Mouse (Mus musculus) heart, embryonic 12.5 days (tissue): ENCODE data around the gene Ank2. TPM values are rescaled to one million over a fixed set of nuclear protein-coding genes. Genes with fewer than 3 reads are reported as not detected.

ENCODE experiments used
- ATAC-seq: fragments of 200-750 bp; cut with Nextera tagmentation; 2 replicates; pipeline ENCODE4 v1.8.0; 2017; ENCODE audit warnings: moderate TSS enrichment, moderate library complexity; ENCODE audit not compliant: insufficient number of reproducible peaks, low FRiP score
- H3K27ac ChIP-seq: fragments of 300-500 bp; sonication (generic); 2 replicates; pipeline ENCODE4 v1.5.1; 2016; ENCODE audit warnings: mild to moderate bottlenecking, moderate library complexity; ENCODE audit not compliant: poor library complexity, severe bottlenecking
- H3K27me3 ChIP-seq: fragments of 300-500 bp; sonication (generic); replicated peaks from 2 replicates; pipeline ENCODE4 v1.6.1; 2016; ENCODE audit warnings: mild to moderate bottlenecking, moderate library complexity
- H3K36me3 ChIP-seq: fragments of 300-500 bp; sonication (generic); 2 replicates; pipeline ENCODE4 v1.6.1; 2016; ENCODE audit warnings: mild to moderate bottlenecking, moderate library complexity
- H3K4me1 ChIP-seq: fragments of 300-500 bp; sonication (generic); replicated peaks from 2 replicates; pipeline ENCODE4 v1.6.1; 2016; ENCODE audit warnings: mild to moderate bottlenecking
- H3K4me2 ChIP-seq: fragments of 300-500 bp; sonication (generic); 2 replicates; pipeline ENCODE4 v1.6.1; 2016; ENCODE audit warnings: mild to moderate bottlenecking, moderate library complexity
- H3K4me3 ChIP-seq: fragments of 300-500 bp; sonication (generic); 2 replicates; pipeline ENCODE4 v1.5.1; 2016; ENCODE audit warnings: mild to moderate bottlenecking
- H3K9ac ChIP-seq: fragments of 300-500 bp; sonication (generic); 2 replicates; pipeline ENCODE4 v1.6.1; 2016; ENCODE audit warnings: mild to moderate bottlenecking, moderate library complexity
- H3K9me3 ChIP-seq: fragments of 300-500 bp; sonication (generic); replicated peaks from 2 replicates; pipeline ENCODE4 v1.6.1; 2016; ENCODE audit warnings: mild to moderate bottlenecking, moderate library complexity
- WGBS: fragments of 180-500 bp; shearing (Covaris S2); methylation state at CpG from one replicate; pipeline ENCODE4 v1.1.7; 2016; 5-methylcytosine and 5-hydroxymethylcytosine counted together
- polyA plus RNA-seq: library from polyadenylated mRNA; unstranded; fragments of >200 nt; fragmentation: Nextera tagmentation; extraction: Ambion mirVana; gene quantifications from 2 replicates; pipeline ENCODE4 v1.2.1, GENCODE M21; 2016

Gene Ank2
- polyA plus RNA-seq, 1 experiment from 2014 or later = 42.5 TPM

GRCm38 (mm10) chr3:127137508-127137907 is 361.6 kb downstream of the Ank2 start:
- Histone ChIP-seq H3K27ac (no peak overlapping the region), H3K36me3 (no peaks in the 10 kb centered on the region), H3K9me3 (no peaks in the 10 kb centered on the region), H3K4me3 (no peak overlapping the region), H3K9ac (no peak overlapping the region), H3K27me3 (no peaks in the 10 kb centered on the region), H3K4me1 (no peaks in the 10 kb centered on the region), H3K4me2 (no peak overlapping the region)
- WGBS = 57% methylated on average over 5 of the region's 5 CpGs
- ATAC-seq = no peak

- Histone ChIP-seq H3K27ac (no peak overlapping the region), H3K27me3 (no peaks in the 10 kb centered on the region), H3K4me3 (no peak overlapping the region), H3K36me3 (no peaks in the 10 kb centered on the region), H3K4me1 (no peaks in the 10 kb centered on the region), H3K9ac (no peak overlapping the region), H3K9me3 (no peaks in the 10 kb centered on the region), H3K4me2 (no peak overlapping the region)
- no peak for ATAC-seq
- 84% methylated on average over 2 of the region's 2 CpGs for WGBS
Measured at GRCm38 (mm10) chr3:127134062-127134461, 365.1 kb downstream of the Ank2 start.

DNA sequence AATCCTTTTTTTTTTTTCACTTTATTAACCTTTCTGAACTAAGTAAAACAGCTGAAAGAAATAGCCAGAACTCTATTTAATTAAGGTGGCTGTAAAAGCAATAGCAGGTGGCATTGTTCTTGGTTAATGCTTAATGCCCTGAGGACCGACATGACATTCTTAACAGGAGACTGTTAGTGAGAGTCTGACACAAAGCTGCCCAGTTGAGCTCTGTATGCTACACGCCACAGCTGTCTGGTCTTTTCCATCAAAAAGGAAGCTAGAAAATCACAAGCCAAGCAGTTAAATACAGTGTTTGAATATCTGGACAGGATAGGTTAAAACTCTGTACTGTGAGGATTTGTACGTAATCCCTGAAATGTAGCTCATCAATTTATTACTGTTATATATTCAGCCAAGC is 368.1 kb downstream of the Ank2 start:
- no peaks in the 10 kb centered on the region for H3K9me3 ChIP-seq
- H3K4me3 ChIP-seq = no peak overlapping the region
- H3K27me3 ChIP-seq = no peaks in the 10 kb centered on the region
- no peak overlapping the region for H3K9ac ChIP-seq
- WGBS = 80% methylated on average over 3 of the region's 3 CpGs
- no peaks in the 10 kb centered on the region for H3K36me3 ChIP-seq
- H3K4me1 ChIP-seq = no peaks in the 10 kb centered on the region
- H3K4me2 ChIP-seq = no peak overlapping the region
- H3K27ac ChIP-seq = no peak overlapping the region
- ATAC-seq = no peak

DNA sequence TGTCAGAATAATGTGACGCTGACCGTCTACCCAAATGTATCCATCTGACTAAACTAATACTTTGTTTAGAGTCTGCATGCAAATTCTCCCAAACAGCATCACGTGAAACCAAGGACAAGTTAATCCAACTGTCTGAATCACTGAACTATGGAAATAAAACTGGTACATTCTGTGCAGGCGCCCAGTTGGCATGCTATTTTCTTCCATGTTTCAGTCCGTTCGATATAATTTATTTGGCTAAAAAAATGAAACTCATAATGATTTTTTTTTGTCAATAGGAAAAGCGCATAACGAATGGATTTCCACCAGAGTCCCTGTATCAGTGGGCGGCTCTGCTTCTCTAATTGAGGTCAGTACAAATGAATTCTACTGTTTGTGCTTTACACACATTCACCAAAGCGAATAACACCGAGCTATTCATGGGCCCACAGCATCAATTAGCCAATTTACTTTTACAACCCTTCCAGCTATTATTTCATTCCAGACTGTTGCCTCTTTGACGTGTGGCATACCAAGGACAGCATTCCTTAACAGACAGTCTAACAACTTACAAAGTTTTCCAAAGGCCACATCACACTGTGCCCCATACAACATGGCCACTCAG is 368.9 kb downstream of the Ank2 start:
- Histone ChIP-seq H3K27ac (no peak overlapping the region), H3K36me3 (no peaks in the 10 kb centered on the region), H3K9me3 (no peaks in the 10 kb centered on the region), H3K4me3 (no peak overlapping the region), H3K9ac (no peak overlapping the region), H3K4me1 (no peaks in the 10 kb centered on the region), H3K4me2 (no peak overlapping the region), H3K27me3 (no peaks in the 10 kb centered on the region)
- no peak for ATAC-seq
- WGBS = 81% methylated on average over 12 of the region's 12 CpGs

- no peak overlapping the region for H3K4me3 ChIP-seq
- 53% methylated on average over 1 of the region's 1 CpGs for WGBS
- H3K4me2 ChIP-seq = no peak overlapping the region
- H3K9me3 ChIP-seq = no peaks in the 10 kb centered on the region
- peaks cover under 1% of the 10 kb centered on the region; the same call in 1 of the 2 replicates for H3K4me1 ChIP-seq
- H3K9ac ChIP-seq = no peak overlapping the region
- H3K27me3 ChIP-seq = no peaks in the 10 kb centered on the region
- no peaks in the 10 kb centered on the region for H3K36me3 ChIP-seq
- ATAC-seq = no peak
- H3K27ac ChIP-seq = no peak overlapping the region
Measured at GRCm38 (mm10) chr3:127129750-127130149, 369.4 kb downstream of the Ank2 start.

- no peaks in the 10 kb centered on the region for H3K9me3 ChIP-seq
- peaks cover 13% of the 10 kb centered on the region; the same call in 1 of the 2 replicates for H3K4me1 ChIP-seq
- no peak overlapping the region for H3K9ac ChIP-seq
- no peaks in the 10 kb centered on the region for H3K27me3 ChIP-seq
- no peak overlapping the region for H3K4me2 ChIP-seq
- no peaks in the 10 kb centered on the region for H3K36me3 ChIP-seq
- WGBS = 62% methylated on average over 1 of the region's 1 CpGs
- no peak for ATAC-seq
- H3K4me3 ChIP-seq = no peak overlapping the region
- H3K27ac ChIP-seq = no peak overlapping the region
Measured at GRCm38 (mm10) chr3:127127611-127128010, 371.5 kb downstream of the Ank2 start.

- WGBS = 65% methylated on average over 3 of the region's 3 CpGs
- no peak overlapping the region for H3K27ac ChIP-seq
- peaks cover 13% of the 10 kb centered on the region; the same call in 1 of the 2 replicates for H3K4me1 ChIP-seq
- no peaks in the 10 kb centered on the region for H3K36me3 ChIP-seq
- ATAC-seq = no peak
- H3K4me3 ChIP-seq = no peak overlapping the region
- no peaks in the 10 kb centered on the region for H3K9me3 ChIP-seq
- H3K9ac ChIP-seq = no peak overlapping the region
- H3K27me3 ChIP-seq = no peaks in the 10 kb centered on the region
- H3K4me2 ChIP-seq = no peak overlapping the region
Measured at GRCm38 (mm10) chr3:127126220-127126619, 372.9 kb downstream of the Ank2 start.

DNA sequence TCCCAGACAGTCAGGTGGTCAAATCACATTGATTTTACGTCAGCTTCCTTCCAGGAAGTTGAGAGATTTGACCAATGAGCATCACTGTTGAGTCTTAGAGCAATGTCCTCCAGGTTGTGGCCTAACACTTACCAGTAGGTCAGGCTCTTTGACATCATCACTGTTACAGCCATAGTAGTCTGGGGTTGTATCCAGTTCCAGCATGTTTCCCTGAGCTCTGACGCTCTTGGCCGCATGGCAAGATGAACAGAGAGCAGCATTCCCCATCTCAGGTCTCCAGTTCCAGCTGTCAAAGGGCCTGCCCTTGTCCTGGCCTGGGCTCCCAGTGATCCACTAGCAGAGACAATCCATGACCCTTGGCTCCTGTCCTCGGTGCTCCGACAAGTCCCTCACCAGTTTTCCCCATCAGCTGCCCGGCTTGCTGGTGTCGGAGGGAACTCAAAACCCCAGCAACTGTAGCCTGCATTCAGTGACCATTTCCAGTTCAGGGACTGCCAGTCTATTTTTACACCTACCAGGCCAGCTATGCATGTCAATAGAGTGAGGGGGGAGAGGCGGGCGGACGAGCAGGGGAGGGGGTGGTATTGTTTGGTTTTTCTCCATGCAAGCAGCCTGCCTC is 374.7 kb downstream of the Ank2 start:
- WGBS = 30% methylated on average over 10 of the region's 10 CpGs
- peak overlapping the region; percentile 30; the same call in 1 of the 2 replicates for H3K9ac ChIP-seq
- H3K27me3 ChIP-seq = no peaks in the 10 kb centered on the region
- ATAC-seq = peak; percentile 67; the same call in 1 of the 2 replicates
- peak overlapping the region; percentile 69 for H3K4me2 ChIP-seq
- no peaks in the 10 kb centered on the region for H3K9me3 ChIP-seq
- H3K4me3 ChIP-seq = peak overlapping the region; percentile 45
- H3K36me3 ChIP-seq = no peaks in the 10 kb centered on the region
- H3K4me1 ChIP-seq = peaks cover 13% of the 10 kb centered on the region; the same call in 1 of the 2 replicates
- H3K27ac ChIP-seq = peak overlapping the region; percentile 96

DNA sequence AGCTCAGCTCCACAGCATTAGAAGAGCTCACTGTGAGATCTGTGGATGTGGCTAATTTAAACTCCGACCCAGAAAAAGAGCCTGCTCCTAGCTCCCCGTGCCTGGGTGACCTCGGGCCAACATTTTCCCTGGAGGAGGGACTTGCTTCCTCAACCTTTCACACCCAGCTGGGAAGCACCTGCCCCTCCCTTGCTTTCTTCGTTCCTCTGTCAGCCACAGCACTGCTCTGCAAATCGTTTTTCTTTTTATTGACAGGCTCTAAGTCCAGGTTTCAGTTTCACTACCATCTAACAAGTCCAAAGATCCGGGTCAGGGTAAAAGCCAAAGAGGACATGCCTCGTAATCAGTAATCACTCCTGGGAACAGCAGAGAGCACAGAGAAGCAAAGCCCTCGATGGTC is 375.8 kb downstream of the Ank2 start:
- H3K4me1 ChIP-seq = peaks cover 13% of the 10 kb centered on the region; the same call in 1 of the 2 replicates
- H3K27ac ChIP-seq = peak overlapping the region; percentile 96
- no peak for ATAC-seq
- no peaks in the 10 kb centered on the region for H3K36me3 ChIP-seq
- 21% methylated on average over 8 of the region's 8 CpGs for WGBS
- no peaks in the 10 kb centered on the region for H3K9me3 ChIP-seq
- H3K4me3 ChIP-seq = peak overlapping the region; percentile 45
- H3K9ac ChIP-seq = peak overlapping the region; percentile 65
- peak overlapping the region; percentile 69 for H3K4me2 ChIP-seq
- H3K27me3 ChIP-seq = no peaks in the 10 kb centered on the region

- Histone ChIP-seq H3K9me3 (no peaks in the 10 kb centered on the region), H3K4me3 (no peak overlapping the region), H3K4me2 (no peak overlapping the region), H3K27ac (no peak overlapping the region), H3K4me1 (0 out of 2 replicates have a peak, but pooled peaks cover 6% of the 10 kb centered on the region), H3K36me3 (no peaks in the 10 kb centered on the region), H3K27me3 (no peaks in the 10 kb centered on the region), H3K9ac (no peak overlapping the region)
- 86% methylated on average over 4 of the region's 4 CpGs for WGBS
- no peak for ATAC-seq
Measured at GRCm38 (mm10) chr3:127118777-127119176, 380.4 kb downstream of the Ank2 start.

DNA sequence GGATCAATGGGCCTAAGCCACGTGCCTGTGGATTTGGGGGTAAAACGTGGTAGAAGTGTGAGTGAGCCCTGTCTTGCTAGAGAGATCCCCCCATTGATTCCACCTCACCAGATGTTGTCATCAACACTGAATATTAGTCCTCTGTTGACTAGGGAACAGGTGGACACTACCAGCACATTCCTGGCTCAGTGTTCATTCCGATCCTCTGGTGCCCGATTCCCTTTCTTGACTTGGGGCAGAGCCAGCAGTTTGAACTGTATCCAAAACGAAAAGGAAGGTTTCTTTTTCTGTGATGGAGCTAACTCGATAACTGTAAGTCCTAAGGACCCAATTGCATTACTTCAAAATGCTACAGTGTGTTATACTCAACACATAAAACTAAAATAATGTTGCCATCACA is 382.9 kb downstream of the Ank2 start:
- no peak overlapping the region for H3K27ac ChIP-seq
- no peaks in the 10 kb centered on the region for H3K36me3 ChIP-seq
- no peak overlapping the region for H3K4me3 ChIP-seq
- 79% methylated on average over 6 of the region's 6 CpGs for WGBS
- H3K27me3 ChIP-seq = no peaks in the 10 kb centered on the region
- no peak overlapping the region for H3K4me2 ChIP-seq
- no peak for ATAC-seq
- H3K9me3 ChIP-seq = no peaks in the 10 kb centered on the region
- no peaks in the 10 kb centered on the region for H3K4me1 ChIP-seq
- no peak overlapping the region for H3K9ac ChIP-seq
